Mouse (Mus musculus): ENCODE data around the gene Asb6.

The Asb6 gene

GRCm38 (mm10) chr2:30833644-30834043 lies 3.5 kb upstream of the Asb6 start:
- DNase-seq, result no peak

- peak; percentile 66 for DNase-seq
Observed at GRCm38 (mm10) chr2:30829315-30829714, 818 bp downstream of the Asb6 start.

GRCm38 (mm10) chr2:30827749-30828475 lies 2.2 kb downstream of the Asb6 start:
- DNase-seq, result peak; percentile 95

- peak; percentile 56 for DNase-seq
Observed at GRCm38 (mm10) chr2:30826825-30827748, 3.0 kb downstream of the Asb6 start.

- DNase-seq, result no peak
Observed at GRCm38 (mm10) chr2:30823385-30824153, 6.6 kb downstream of the Asb6 start.

GRCm38 (mm10) chr2:30822460-30822859 lies 7.7 kb downstream of the Asb6 start:
- DNase-seq, result no peak

GRCm38 (mm10) chr2:30821073-30821472 lies 9.1 kb downstream of the Asb6 start:
- no peak for DNase-seq

- no peak for DNase-seq
Observed at GRCm38 (mm10) chr2:30819873-30820272, 10.3 kb downstream of the Asb6 start.

GRCm38 (mm10) chr2:30816383-30816782 lies 13.8 kb downstream of the Asb6 start:
- no peak for DNase-seq

- DNase-seq, result no peak
Observed at GRCm38 (mm10) chr2:30810573-30810972, 19.6 kb downstream of the Asb6 start.

- DNase-seq, result no peak
Observed at GRCm38 (mm10) chr2:30809503-30809902, 20.6 kb downstream of the Asb6 start.

GRCm38 (mm10) chr2:30808296-30808655 lies 21.9 kb downstream of the Asb6 start:
- DNase-seq, result no peak

- peak; percentile 98 for DNase-seq
Observed at GRCm38 (mm10) chr2:30807648-30808295, 22.4 kb downstream of the Asb6 start, which contains the start of gene Ntmt1. Ntmt1 (plus strand) TSS chr2:30807826.

- no peak for DNase-seq
Observed at GRCm38 (mm10) chr2:30807147-30807647, 22.9 kb downstream of the Asb6 start.

GRCm38 (mm10) chr2:30805983-30806382 lies 24.1 kb downstream of the Asb6 start:
- DNase-seq, result no peak

GRCm38 (mm10) chr2:30803604-30804003 lies 26.5 kb downstream of the Asb6 start, which contains the start of gene 1700001O22Rik:
1700001O22Rik (minus strand) TSS chr2:30803661.
- DNase-seq, result no peak

GRCm38 (mm10) chr2:30801067-30801852 lies 28.9 kb downstream of the Asb6 start:
- peak; percentile 45 for DNase-seq

GRCm38 (mm10) chr2:30800671-30801066 lies 29.5 kb downstream of the Asb6 start:
- DNase-seq, result no peak

GRCm38 (mm10) chr2:30799456-30799855 lies 30.7 kb downstream of the Asb6 start:
- no peak for DNase-seq

- peak; percentile 79 for DNase-seq
Observed at GRCm38 (mm10) chr2:30796382-30796781, 33.8 kb downstream of the Asb6 start.

GRCm38 (mm10) chr2:30795889-30796275 lies 34.3 kb downstream of the Asb6 start:
- DNase-seq, result no peak
